Mouse (Mus musculus): ENCODE data around the gene Psmg3. TPM values are rescaled to one million over a fixed set of nuclear protein-coding genes. Genes with fewer than 3 reads are reported as not detected.

Psmg3 gene
- polyA plus RNA-seq, 1 experiment from 2014 or later: 33.2 TPM

GRCm38 (mm10) chr5:139792966-139793337 lies 33.7 kb downstream of the Psmg3 start:
- peak overlapping the region; percentile 85 for H3K27ac ChIP-seq
- H3K4me3 ChIP-seq: peak overlapping the region; percentile 75
- peaks cover 61% of the 10 kb centered on the region for H3K4me1 ChIP-seq (replicated peaks)
- H3K9ac ChIP-seq: peak overlapping the region; percentile 79
- no peaks in the 10 kb centered on the region for H3K9me3 ChIP-seq (replicated peaks)
- no peaks in the 10 kb centered on the region for H3K36me3 ChIP-seq
- no peaks in the 10 kb centered on the region for H3K27me3 ChIP-seq
- H3K4me2 ChIP-seq: peak overlapping the region; percentile 97
- no peak for ATAC-seq (replicated peaks; ENCODE audit: insufficient number of reproducible peaks, insufficient read depth, low FRiP score, low read depth)
- WGBS: 5% methylated on average over 3 of the region's 3 CpGs

- H3K27ac ChIP-seq: peak overlapping the region; percentile 85
- peak overlapping the region; percentile 75 for H3K4me3 ChIP-seq
- WGBS: 7% methylated on average over 11 of the region's 11 CpGs
- H3K4me2 ChIP-seq: peak overlapping the region; percentile 97
- ATAC-seq (replicated peaks; ENCODE audit: insufficient number of reproducible peaks, insufficient read depth, low FRiP score, low read depth): no peak
- H3K9me3 ChIP-seq (replicated peaks): no peaks in the 10 kb centered on the region
- no peaks in the 10 kb centered on the region for H3K27me3 ChIP-seq
- peak overlapping the region; percentile 79 for H3K9ac ChIP-seq
- H3K36me3 ChIP-seq: no peaks in the 10 kb centered on the region
- peaks cover 54% of the 10 kb centered on the region for H3K4me1 ChIP-seq (replicated peaks)
Observed at GRCm38 (mm10) chr5:139792159-139792775, 34.4 kb downstream of the Psmg3 start.

GRCm38 (mm10) chr5:139791227-139792158 lies 35.2 kb downstream of the Psmg3 start, which contains the start of gene Mafk:
TSS of gene Mafk (plus strand) at chr5:139791513.
- H3K4me1 ChIP-seq (replicated peaks): peaks cover 47% of the 10 kb centered on the region
- peak; percentile 89 for ATAC-seq (replicated peaks; ENCODE audit: insufficient number of reproducible peaks, insufficient read depth, low FRiP score, low read depth)
- H3K9ac ChIP-seq: peak within 1 kb of the TSS; percentile 79
- peak within 1 kb of the TSS; percentile 97 for H3K4me2 ChIP-seq
- no peaks in the 10 kb centered on the region for H3K9me3 ChIP-seq (replicated peaks)
- peak within 1 kb of the TSS; percentile 85 for H3K27ac ChIP-seq
- peak within 1 kb of the TSS; percentile 75 for H3K4me3 ChIP-seq
- under 1% methylated on average over 92 of the region's 92 CpGs for WGBS
- H3K36me3 ChIP-seq: no peaks in the 10 kb centered on the region
- no peaks in the 10 kb centered on the region for H3K27me3 ChIP-seq

- H3K27me3 ChIP-seq: no peaks in the 10 kb centered on the region
- H3K4me3 ChIP-seq: no peak overlapping the region
- H3K27ac ChIP-seq: no peak overlapping the region
- WGBS: 54% methylated on average over 4 of the region's 4 CpGs
- H3K4me1 ChIP-seq (replicated peaks): peaks cover 27% of the 10 kb centered on the region
- no peak overlapping the region for H3K9ac ChIP-seq
- H3K9me3 ChIP-seq (replicated peaks): no peaks in the 10 kb centered on the region
- H3K36me3 ChIP-seq: no peaks in the 10 kb centered on the region
- no peak for ATAC-seq (replicated peaks; ENCODE audit: insufficient number of reproducible peaks, insufficient read depth, low FRiP score, low read depth)
- H3K4me2 ChIP-seq: no peak overlapping the region
Observed at GRCm38 (mm10) chr5:139789466-139789865, 37.2 kb downstream of the Psmg3 start.

GRCm38 (mm10) chr5:139781406-139781805 lies 45.3 kb downstream of the Psmg3 start:
- Histone ChIP-seq H3K4me3 (no peak overlapping the region), H3K36me3 (no peaks in the 10 kb centered on the region), H3K9ac (no peak overlapping the region), H3K4me2 (no peak overlapping the region), H3K9me3 (replicated peaks) (no peaks in the 10 kb centered on the region), H3K27ac (no peak overlapping the region), H3K4me1 (replicated peaks) (no peaks in the 10 kb centered on the region), H3K27me3 (no peaks in the 10 kb centered on the region)
- ATAC-seq (replicated peaks; ENCODE audit: insufficient number of reproducible peaks, insufficient read depth, low FRiP score, low read depth): no peak
- WGBS: 63% methylated on average over 8 of the region's 8 CpGs

GRCm38 (mm10) chr5:139776966-139777365 lies 49.7 kb downstream of the Psmg3 start:
- Histone ChIP-seq H3K9ac (no peak overlapping the region), H3K4me1 (replicated peaks) (peaks cover 10% of the 10 kb centered on the region), H3K27ac (no peak overlapping the region), H3K27me3 (no peaks in the 10 kb centered on the region), H3K9me3 (replicated peaks) (no peaks in the 10 kb centered on the region), H3K36me3 (peaks cover 12% of the 10 kb centered on the region), H3K4me3 (no peak overlapping the region), H3K4me2 (no peak overlapping the region)
- WGBS: 58% methylated on average over 5 of the region's 5 CpGs
- ATAC-seq (replicated peaks; ENCODE audit: insufficient number of reproducible peaks, insufficient read depth, low FRiP score, low read depth): no peak

GRCm38 (mm10) chr5:139775216-139775926 lies 51.3 kb downstream of the Psmg3 start, which contains the start of gene Ints1:
TSS of gene Ints1 (minus strand) at chr5:139775674.
- H3K4me3 ChIP-seq: peak within 1 kb of the TSS; percentile 87
- peak within 1 kb of the TSS; percentile 84 for H3K9ac ChIP-seq
- peaks cover 10% of the 10 kb centered on the region for H3K4me1 ChIP-seq (replicated peaks)
- H3K27me3 ChIP-seq: no peaks in the 10 kb centered on the region
- under 1% methylated on average over 55 of the region's 55 CpGs for WGBS
- H3K36me3 ChIP-seq: peaks cover 28% of the 10 kb centered on the region
- peak within 1 kb of the TSS; percentile 21; the same call in 1 of the 2 replicates for H3K27ac ChIP-seq
- H3K4me2 ChIP-seq: peak within 1 kb of the TSS; percentile 90
- no peaks in the 10 kb centered on the region for H3K9me3 ChIP-seq (replicated peaks)
- peak; percentile 84 for ATAC-seq (replicated peaks; ENCODE audit: insufficient number of reproducible peaks, insufficient read depth, low FRiP score, low read depth)

Other genes with a start within 250 kb of the Psmg3 start
- 1.3 and 2.4 TPM in 2 replicates for gene Micall2, start 90.5 kb downstream of the Psmg3 start, polyA plus RNA-seq (2015; fragmentation: Nextera tagmentation; extraction: Ambion mirVana)
- gene Ints1, start 51.2 kb downstream of the Psmg3 start, polyA plus RNA-seq (2015; fragmentation: Nextera tagmentation; extraction: Ambion mirVana): 12.6 and 20.6 TPM in 2 replicates
- gene Mafk, start 35.4 kb downstream of the Psmg3 start, polyA plus RNA-seq (2015; fragmentation: Nextera tagmentation; extraction: Ambion mirVana): 19.1 and 23.0 TPM in 2 replicates
- 0.18 and 1.9 TPM in 2 replicates for gene Tmem184a, start 7.0 kb downstream of the Psmg3 start, polyA plus RNA-seq (2015; fragmentation: Nextera tagmentation; extraction: Ambion mirVana)
- gene Gm26938, start 478 bp downstream of the Psmg3 start, polyA plus RNA-seq (2015; fragmentation: Nextera tagmentation; extraction: Ambion mirVana): not detected in 2 replicates
- gene Elfn1, start 81.1 kb upstream of the Psmg3 start, polyA plus RNA-seq (2015; fragmentation: Nextera tagmentation; extraction: Ambion mirVana): 0.10 and 0.65 TPM in 2 replicates

Measured in heart, embryonic 15.5 days (tissue).